Mouse (Mus musculus): ENCODE data around the gene Bpifc. TPM values are rescaled to one million over a fixed set of nuclear protein-coding genes. Genes with fewer than 3 reads are reported as not detected.

Gene Bpifc
- polyA plus RNA-seq, 1 experiment from 2014 or later: not detected

DNA sequence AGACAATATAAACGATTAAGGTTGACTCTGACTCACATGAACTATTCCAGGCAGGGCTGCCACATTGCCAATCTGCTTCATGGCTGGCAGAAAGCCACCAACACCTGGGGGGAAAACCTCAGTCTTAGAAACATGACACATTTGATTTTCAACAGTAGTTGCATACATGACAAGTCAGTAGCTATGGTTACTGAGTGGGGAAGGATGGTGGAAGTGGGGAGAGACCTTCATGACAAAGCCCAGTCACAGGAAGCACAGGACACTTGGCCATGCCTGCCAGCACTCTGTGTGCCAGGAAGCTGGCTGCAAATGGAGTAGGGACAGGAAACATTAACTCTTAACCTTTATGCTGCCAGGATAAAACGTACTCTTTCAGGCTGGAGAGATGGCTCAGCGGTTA, 58.3 kb downstream of the Bpifc start:
- Histone ChIP-seq H3K36me3 (peaks cover 60% of the 10 kb centered on the region), H3K27ac (ENCODE audit: poor library complexity, severe bottlenecking) (no peak overlapping the region), H3K4me3 (no peak overlapping the region), H3K27me3 (replicated peaks) (no peaks in the 10 kb centered on the region), H3K4me1 (replicated peaks) (peaks cover 11% of the 10 kb centered on the region), H3K9ac (no peak overlapping the region), H3K9me3 (replicated peaks) (no peaks in the 10 kb centered on the region), H3K4me2 (no peak overlapping the region)
- WGBS: 78% methylated on average over 3 of the region's 3 CpGs
- ATAC-seq (ENCODE audit: insufficient number of reproducible peaks, low FRiP score): no peak

DNA sequence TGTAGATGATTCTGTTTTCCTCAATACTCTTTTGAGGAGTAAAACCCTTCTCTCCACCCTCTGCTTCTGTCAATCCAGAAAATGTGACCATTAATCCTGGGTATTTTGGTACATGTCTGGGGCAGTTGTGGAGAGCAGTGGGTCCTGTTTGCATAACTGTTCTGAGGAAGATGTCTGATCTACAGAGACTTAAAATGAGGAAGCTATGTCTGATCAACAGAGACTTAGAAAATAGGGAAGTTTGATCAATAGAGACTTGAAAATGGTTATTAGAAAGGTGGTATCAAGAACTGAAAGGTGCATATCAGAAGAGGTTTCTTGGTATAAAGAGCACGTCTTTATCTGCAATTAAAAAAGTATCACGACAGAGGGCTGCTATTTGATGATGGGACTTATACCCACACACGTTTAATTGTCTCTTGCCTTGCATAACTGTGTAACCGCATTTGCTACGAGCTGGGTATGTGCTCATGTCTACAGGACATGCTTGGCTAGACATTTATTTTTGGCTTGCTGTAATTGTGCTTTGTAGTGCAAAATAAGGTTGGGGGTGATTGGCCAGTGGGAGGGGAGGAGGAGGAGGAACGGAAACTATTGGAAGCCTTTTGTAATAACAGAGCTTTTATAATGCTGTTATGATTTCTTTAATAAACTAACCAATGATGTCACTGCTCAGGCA, 59.8 kb downstream of the Bpifc start:
- Histone ChIP-seq H3K4me3 (no peak overlapping the region), H3K36me3 (peaks cover 67% of the 10 kb centered on the region), H3K4me2 (no peak overlapping the region), H3K9ac (no peak overlapping the region), H3K27me3 (replicated peaks) (no peaks in the 10 kb centered on the region), H3K4me1 (replicated peaks) (peaks cover 11% of the 10 kb centered on the region), H3K27ac (ENCODE audit: poor library complexity, severe bottlenecking) (no peak overlapping the region), H3K9me3 (replicated peaks) (no peaks in the 10 kb centered on the region)
- 93% methylated on average over 6 of the region's 6 CpGs for whole genome bisulfite sequencing
- ATAC-seq (ENCODE audit: insufficient number of reproducible peaks, low FRiP score): no peak

DNA sequence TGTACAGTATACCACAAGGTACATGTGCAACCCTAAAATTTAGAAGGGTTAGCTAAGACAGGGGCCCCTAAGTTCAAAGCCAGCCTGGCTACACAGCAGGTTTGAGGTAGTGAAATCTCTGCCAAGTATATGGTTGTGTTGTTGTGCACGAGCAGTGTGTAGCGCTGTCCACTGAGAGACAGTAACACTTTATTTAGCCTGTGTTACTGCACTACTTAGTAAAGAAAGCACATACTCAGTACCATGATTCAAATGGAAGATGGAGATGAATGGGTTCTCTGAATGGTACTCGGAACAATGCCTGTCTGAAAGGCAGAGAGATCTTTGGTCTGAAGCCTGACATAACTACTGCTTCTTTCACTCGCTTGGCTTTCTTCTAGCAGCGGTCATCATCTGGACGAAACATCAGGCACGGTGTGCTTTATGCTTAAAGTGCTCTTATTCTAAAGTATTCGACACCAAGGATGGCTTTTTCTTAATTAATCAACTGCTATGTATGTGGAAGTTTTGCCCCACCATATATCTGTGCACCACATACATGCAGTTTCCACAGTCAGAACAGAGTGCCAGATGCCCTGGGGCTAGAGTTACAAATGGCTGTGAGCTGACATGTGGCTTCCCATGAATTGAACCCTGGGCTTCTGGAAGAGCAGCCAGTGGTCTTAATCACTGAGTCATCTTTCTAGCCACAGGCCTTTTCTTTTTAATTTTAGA, 63.1 kb downstream of the Bpifc start:
- Histone ChIP-seq H3K36me3 (peaks cover 82% of the 10 kb centered on the region), H3K9me3 (replicated peaks) (no peaks in the 10 kb centered on the region), H3K4me1 (replicated peaks) (no peaks in the 10 kb centered on the region; the same call in 1 of the 2 replicates), H3K9ac (no peak overlapping the region), H3K27ac (ENCODE audit: poor library complexity, severe bottlenecking) (no peak overlapping the region), H3K4me3 (no peak overlapping the region), H3K4me2 (no peak overlapping the region), H3K27me3 (replicated peaks) (no peaks in the 10 kb centered on the region)
- no peak for ATAC-seq (ENCODE audit: insufficient number of reproducible peaks, low FRiP score)
- WGBS: 94% methylated on average over 8 of the region's 8 CpGs

DNA sequence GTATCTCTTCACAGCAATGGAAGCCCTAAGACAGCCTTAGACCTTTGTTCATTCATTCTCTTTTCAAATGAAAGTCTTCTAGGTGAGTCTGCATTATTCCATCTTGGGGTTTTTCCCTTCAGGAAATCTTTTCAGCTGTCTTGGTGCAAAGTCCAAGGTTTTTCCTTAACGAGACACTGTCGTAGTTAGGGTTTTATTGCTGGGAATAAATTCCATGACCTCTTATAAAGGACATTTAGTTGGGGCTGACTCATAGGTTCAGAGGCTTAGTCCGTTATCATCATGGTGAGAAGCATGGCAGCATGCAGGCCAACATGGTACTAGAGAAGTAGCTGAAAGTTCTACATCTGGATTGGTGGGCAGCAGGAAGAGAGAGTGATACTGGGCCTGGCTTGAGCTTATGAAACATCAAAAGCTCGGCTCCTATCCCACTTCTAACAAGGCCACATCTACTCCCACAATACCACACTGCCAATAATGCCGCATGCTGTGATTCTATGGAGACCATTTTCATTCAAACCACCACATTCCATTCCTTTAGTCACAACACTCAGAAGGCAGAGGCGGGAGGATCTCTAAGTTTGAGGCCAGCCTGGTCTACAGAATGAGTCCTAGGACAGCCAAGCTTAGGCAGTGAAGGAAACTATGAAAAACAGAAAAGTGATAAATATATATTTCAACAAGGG, 75.3 kb downstream of the Bpifc start:
- no peaks in the 10 kb centered on the region for H3K27me3 ChIP-seq (replicated peaks)
- no peak overlapping the region for H3K4me2 ChIP-seq
- no peaks in the 10 kb centered on the region for H3K4me1 ChIP-seq (replicated peaks)
- H3K36me3 ChIP-seq: peaks cover 59% of the 10 kb centered on the region
- H3K27ac ChIP-seq (ENCODE audit: poor library complexity, severe bottlenecking): no peak overlapping the region
- no peak for ATAC-seq (ENCODE audit: insufficient number of reproducible peaks, low FRiP score)
- WGBS: 94% methylated on average over 6 of the region's 6 CpGs
- H3K4me3 ChIP-seq: no peak overlapping the region
- H3K9ac ChIP-seq: no peak overlapping the region
- H3K9me3 ChIP-seq (replicated peaks): peaks cover 11% of the 10 kb centered on the region

DNA sequence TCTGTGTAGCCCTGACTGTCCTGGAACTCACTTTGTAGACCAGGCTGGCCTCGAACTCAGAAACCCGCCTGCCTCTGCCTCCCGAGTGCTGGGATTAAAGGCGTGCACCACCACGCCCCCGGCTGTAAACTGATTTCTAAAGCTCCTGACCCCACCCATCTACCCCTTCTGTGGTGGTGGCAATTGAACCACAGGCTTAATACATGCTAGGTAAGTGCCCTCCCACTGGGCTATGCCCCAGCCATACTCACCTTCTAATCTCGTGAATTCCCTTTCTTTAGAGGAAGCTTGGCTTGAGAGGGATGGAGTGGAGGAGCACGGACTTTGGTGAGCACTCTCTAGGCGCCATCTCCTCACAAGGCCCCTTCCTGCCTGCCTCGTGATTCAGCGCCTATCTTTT, 81.7 kb downstream of the Bpifc start:
- H3K9me3 ChIP-seq (replicated peaks): no peaks in the 10 kb centered on the region
- ATAC-seq (ENCODE audit: insufficient number of reproducible peaks, low FRiP score): no peak
- no peak overlapping the region for H3K9ac ChIP-seq
- H3K4me1 ChIP-seq (replicated peaks): peaks cover 10% of the 10 kb centered on the region; the same call in 1 of the 2 replicates
- H3K27me3 ChIP-seq (replicated peaks): peaks cover 28% of the 10 kb centered on the region
- H3K36me3 ChIP-seq: no peaks in the 10 kb centered on the region
- H3K27ac ChIP-seq (ENCODE audit: poor library complexity, severe bottlenecking): no peak overlapping the region
- H3K4me2 ChIP-seq: no peak overlapping the region
- H3K4me3 ChIP-seq: no peak overlapping the region
- WGBS: 82% methylated on average over 11 of the region's 11 CpGs

DNA sequence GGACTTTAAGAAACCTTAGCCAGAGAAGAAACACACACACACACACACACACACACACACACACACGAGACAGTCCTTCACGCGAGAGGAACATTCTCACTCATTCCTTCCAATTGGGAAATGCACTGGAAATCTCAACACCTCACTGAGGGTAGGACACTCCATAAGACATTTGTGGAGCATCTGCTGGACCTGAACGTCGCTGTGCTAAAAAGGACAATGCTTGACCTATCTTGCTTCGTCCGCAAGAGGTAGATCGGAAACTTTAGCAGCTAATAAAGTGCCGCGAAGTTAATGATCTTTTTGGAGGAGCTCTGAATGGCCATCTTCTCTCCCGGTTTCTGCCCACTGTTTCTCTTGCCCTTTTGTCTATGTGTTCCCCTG, 82.5 kb downstream of the Bpifc start:
- 50% methylated on average over 11 of the region's 11 CpGs for WGBS
- H3K36me3 ChIP-seq: no peaks in the 10 kb centered on the region
- H3K4me1 ChIP-seq (replicated peaks): peaks cover 10% of the 10 kb centered on the region; the same call in 1 of the 2 replicates
- peaks cover 28% of the 10 kb centered on the region for H3K27me3 ChIP-seq (replicated peaks)
- ATAC-seq (ENCODE audit: insufficient number of reproducible peaks, low FRiP score): no peak
- peak overlapping the region; percentile 100 for H3K4me2 ChIP-seq
- H3K4me3 ChIP-seq: no peak overlapping the region
- no peak overlapping the region for H3K9ac ChIP-seq
- H3K27ac ChIP-seq (ENCODE audit: poor library complexity, severe bottlenecking): no peak overlapping the region
- H3K9me3 ChIP-seq (replicated peaks): no peaks in the 10 kb centered on the region

DNA sequence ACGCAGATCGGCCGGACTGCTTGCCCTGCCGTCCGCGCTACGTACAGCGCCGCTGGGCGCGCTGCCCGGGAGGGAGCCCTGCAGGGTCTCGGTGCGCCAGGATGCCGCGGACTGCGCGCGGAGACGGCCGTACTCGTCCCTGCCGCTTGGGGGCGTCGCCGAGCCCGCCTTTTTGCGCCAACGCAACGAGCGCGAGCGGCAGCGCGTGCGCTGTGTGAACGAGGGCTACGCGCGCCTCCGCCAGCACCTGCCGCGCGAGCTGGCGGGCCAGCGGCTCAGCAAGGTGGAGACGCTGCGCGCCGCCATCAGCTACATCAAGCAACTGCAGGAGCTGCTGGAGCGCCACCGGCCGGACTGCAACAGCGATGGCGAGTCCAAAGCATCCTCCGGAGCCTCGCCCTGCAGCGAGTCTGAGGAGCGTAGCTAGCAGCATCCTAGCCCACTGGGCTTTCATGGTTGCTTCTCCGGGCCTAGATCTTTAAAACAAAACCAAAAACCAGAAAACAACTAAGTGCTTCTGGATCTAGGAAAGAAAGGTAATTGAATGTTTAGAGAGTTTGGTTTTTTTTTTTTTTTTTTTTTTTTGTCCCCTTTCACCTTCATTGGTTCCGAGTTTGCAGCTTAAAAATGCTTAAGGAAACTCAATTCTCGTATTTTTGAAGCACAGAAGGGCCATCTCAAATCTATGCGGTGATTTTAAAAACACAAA, 83.0 kb downstream of the Bpifc start:
- 2% methylated on average over 63 of the region's 63 CpGs for WGBS
- peak overlapping the region; percentile 71 for H3K9ac ChIP-seq
- no peaks in the 10 kb centered on the region for H3K36me3 ChIP-seq
- H3K4me3 ChIP-seq: peak overlapping the region; percentile 65
- no peaks in the 10 kb centered on the region for H3K9me3 ChIP-seq (replicated peaks)
- peak; percentile 66; the same call in 1 of the 2 replicates for ATAC-seq (ENCODE audit: insufficient number of reproducible peaks, low FRiP score)
- peak overlapping the region; percentile 100 for H3K4me2 ChIP-seq
- H3K27me3 ChIP-seq (replicated peaks): peaks cover 28% of the 10 kb centered on the region
- H3K4me1 ChIP-seq (replicated peaks): peaks cover 10% of the 10 kb centered on the region; the same call in 1 of the 2 replicates
- H3K27ac ChIP-seq (ENCODE audit: poor library complexity, severe bottlenecking): no peak overlapping the region

DNA sequence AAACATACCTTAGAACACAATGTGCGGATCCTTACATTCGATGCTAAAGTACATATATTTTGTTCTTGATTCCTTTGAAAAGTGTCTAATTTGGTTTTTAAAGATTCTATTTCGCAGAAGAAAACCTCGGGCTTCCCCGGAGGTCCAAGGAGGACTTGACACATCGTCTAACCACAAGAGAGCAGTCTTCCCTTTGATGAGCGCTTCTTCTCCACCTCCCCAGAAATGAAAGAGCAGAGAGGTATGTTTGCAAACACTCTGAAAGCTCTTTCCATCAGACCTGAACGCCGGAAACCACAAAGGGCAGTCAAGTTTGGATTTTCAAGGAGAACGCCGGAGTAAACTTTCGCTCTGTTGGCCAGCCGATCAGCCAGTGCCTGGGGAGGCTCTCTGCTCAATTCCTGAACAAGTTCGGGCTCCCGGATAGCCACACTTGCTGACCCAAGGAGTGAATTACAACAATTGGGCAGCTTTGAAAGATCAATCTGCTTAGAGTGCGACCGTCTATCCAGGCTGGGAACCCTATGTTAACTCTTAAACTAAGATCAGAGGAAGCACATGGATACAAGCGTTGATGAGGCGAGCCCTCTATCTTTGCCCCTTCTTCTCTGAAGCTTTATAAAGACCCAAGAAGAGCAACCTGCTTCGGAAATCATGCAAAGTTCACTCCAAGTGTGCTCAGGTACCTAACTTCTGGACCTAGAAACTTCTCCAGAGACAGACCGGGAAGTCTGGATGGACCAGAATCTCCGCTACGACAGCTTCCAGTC, 83.8 kb downstream of the Bpifc start, which contains the start of gene Ascl4:
TSS of gene Ascl4 (plus strand) at position 6 of the 770 bp plus-strand sequence.
- Histone ChIP-seq H3K27me3 (replicated peaks) (peaks cover 30% of the 10 kb centered on the region), H3K4me1 (replicated peaks) (peaks cover 10% of the 10 kb centered on the region; the same call in 1 of the 2 replicates), H3K27ac (ENCODE audit: poor library complexity, severe bottlenecking) (no peak within 1 kb of the TSS), H3K9ac (peak within 1 kb of the TSS; percentile 71), H3K36me3 (no peaks in the 10 kb centered on the region), H3K4me2 (peak within 1 kb of the TSS; percentile 100), H3K4me3 (peak within 1 kb of the TSS; percentile 65), H3K9me3 (replicated peaks) (no peaks in the 10 kb centered on the region)
- 3% methylated on average over 23 of the region's 23 CpGs for WGBS
- ATAC-seq (ENCODE audit: insufficient number of reproducible peaks, low FRiP score): no peak

DNA sequence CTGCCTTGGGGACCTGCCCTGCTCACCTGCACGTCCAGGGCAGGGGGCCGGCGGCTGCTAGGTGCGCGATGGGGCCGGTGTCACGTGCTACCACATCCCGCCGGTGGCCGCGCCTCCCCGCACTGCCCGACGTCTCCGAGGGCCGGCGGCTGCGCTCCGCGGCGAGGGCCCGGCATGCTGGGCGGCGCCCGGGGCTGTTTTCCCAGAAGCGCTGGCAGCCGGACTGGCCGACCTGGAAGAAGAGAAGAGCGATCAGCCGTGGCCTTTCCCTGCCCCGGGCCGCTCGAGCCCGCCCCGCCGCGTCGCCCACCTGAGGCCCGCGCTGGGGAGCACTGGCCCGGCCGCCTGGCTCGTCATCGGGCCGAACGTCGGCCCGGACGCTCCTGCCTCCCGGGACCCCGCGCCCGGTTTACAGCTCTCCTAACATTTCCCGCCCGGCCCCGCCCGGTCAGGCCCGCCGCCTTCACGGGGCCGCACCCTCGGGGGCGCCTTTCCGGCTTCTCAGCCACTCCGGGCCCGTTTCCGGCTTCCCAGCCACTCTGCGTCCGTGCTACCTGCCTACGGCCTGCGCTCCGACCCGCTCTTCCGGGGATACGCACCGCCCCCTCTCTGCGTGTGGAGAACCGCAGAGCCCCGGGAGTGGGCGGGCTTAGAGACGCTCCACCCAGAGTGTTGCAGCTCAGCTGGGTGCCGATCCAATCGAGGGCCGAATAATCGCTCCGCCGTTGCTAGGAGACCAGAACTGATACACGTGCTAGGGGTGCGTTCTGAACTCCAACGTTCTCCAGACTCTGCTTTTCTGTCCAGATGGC, 95.0 kb downstream of the Bpifc start, which contains the start of gene Prdm4:
TSS of gene Prdm4 (minus strand) at position 645 of the 812 bp plus-strand sequence.
- 0 out of 2 replicates have a peak, but pooled peaks cover 4% of the 10 kb centered on the region for H3K27me3 ChIP-seq (replicated peaks)
- WGBS: under 1% methylated on average over 90 of the region's 90 CpGs

More for the DNA sequence above, 95.0 kb downstream of the Bpifc start, which contains the start of gene Prdm4:
- Histone ChIP-seq H3K9me3 (replicated peaks) (no peaks in the 10 kb centered on the region), H3K9ac (peak within 1 kb of the TSS; percentile 95), H3K36me3 (peaks cover 26% of the 10 kb centered on the region), H3K27ac (ENCODE audit: poor library complexity, severe bottlenecking) (peak within 1 kb of the TSS; percentile 81), H3K4me2 (peak within 1 kb of the TSS; percentile 95), H3K4me1 (replicated peaks) (peaks cover 14% of the 10 kb centered on the region), H3K4me3 (peak within 1 kb of the TSS; percentile 100)
- peak; percentile 99 for ATAC-seq (ENCODE audit: insufficient number of reproducible peaks, low FRiP score)

Data from heart, embryonic 12.5 days (tissue).